Mouse (Mus musculus) monocyte, adult 2 months (primary cell): ENCODE data around the gene Tmtc4.

Experiments used
- DNase-seq, 2 experiments: peaks; one replicate each; pipeline ENCODE4 v3.0.0; 2022; ENCODE audit warnings: low spot score in 2 of 2, low read depth in 1 of 2

Gene Tmtc4

GRCm38 (mm10) chr14:122974854-122975570 lies 8.8 kb downstream of the Tmtc4 start:
- no peak for DNase-seq

DNA sequence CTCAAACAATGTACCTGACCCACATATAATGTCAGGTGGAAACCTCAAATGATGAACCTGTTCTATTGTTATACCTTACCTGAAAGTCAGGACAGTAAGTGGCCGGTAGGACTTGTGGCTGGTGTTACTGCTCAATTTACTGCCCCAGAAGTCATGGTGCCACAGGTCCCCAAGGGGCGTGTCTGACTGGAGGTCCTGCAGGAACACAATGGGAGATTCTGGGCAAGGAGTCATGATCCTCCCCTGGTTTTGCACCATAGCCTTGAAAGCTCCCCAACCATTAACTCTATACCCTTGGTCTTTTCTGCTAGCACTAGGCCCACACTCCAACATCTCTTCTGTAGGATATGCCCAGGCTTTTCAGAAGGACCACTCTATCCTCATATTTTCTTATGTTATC lies 10.7 kb downstream of the Tmtc4 start:
- no peak for DNase-seq

- DNase-seq, result no peak
Measured at GRCm38 (mm10) chr14:122968049-122968448, 15.8 kb downstream of the Tmtc4 start.

- DNase-seq, result no peak
Measured at GRCm38 (mm10) chr14:122957941-122958340, 25.9 kb downstream of the Tmtc4 start.

- no peak for DNase-seq
Measured at GRCm38 (mm10) chr14:122953331-122953730, 30.5 kb downstream of the Tmtc4 start.

GRCm38 (mm10) chr14:122952556-122952955 lies 31.3 kb downstream of the Tmtc4 start:
- no peak for DNase-seq

- DNase-seq, result no peak
Measured at GRCm38 (mm10) chr14:122951676-122952445, 32.0 kb downstream of the Tmtc4 start.

GRCm38 (mm10) chr14:122950915-122951314 lies 32.9 kb downstream of the Tmtc4 start:
- DNase-seq, result no peak

DNA sequence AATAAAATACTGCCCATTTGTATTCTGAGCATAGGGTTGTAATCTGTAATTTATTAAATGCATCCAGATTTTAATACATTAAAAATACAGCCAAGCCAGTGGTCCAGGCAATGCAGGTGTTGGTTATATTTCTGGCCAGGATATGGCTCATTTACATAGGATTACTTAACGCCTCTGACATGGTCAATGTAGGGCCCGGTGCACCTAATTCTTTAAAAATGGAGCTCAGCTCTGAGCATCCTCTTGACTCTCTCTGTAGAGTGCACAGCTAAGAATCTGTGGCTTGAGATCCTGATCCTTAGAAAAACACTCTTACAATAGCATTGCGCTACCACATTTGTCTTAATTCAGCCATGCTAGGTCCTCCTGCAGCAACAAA lies 40.4 kb downstream of the Tmtc4 start:
- DNase-seq, result no peak

- no peak for DNase-seq
Measured at GRCm38 (mm10) chr14:122942757-122943474, 40.9 kb downstream of the Tmtc4 start.

- DNase-seq, result no peak
Measured at GRCm38 (mm10) chr14:122936460-122936859, 47.4 kb downstream of the Tmtc4 start.

- DNase-seq, result no peak
Measured at GRCm38 (mm10) chr14:122920011-122920410, 63.8 kb downstream of the Tmtc4 start.

DNA sequence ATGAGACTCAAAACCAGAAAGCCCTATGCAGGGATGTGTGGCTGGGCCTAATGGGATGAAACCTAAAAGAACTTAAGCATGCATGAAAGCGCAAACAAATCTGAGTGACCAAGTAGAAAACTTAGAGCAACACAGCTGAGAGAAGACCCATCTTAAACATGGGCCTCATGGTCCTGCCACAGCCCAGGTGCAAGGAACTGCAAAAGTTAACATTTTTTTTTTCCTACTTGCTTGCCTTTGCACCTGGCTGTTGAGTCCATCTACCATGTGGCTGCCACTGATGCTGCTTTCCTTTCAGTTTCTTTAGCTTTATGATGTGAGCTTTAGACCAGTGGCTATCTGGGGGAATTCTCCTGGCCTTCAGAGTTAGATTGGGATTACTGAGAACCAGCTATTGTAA lies 66.2 kb downstream of the Tmtc4 start:
- no peak for DNase-seq

GRCm38 (mm10) chr14:122913657-122914056 lies 70.2 kb downstream of the Tmtc4 start, which contains the start of gene Ggact:
TSS of gene Ggact (minus strand) at chr14:122913757.
- DNase-seq, result no peak

DNA sequence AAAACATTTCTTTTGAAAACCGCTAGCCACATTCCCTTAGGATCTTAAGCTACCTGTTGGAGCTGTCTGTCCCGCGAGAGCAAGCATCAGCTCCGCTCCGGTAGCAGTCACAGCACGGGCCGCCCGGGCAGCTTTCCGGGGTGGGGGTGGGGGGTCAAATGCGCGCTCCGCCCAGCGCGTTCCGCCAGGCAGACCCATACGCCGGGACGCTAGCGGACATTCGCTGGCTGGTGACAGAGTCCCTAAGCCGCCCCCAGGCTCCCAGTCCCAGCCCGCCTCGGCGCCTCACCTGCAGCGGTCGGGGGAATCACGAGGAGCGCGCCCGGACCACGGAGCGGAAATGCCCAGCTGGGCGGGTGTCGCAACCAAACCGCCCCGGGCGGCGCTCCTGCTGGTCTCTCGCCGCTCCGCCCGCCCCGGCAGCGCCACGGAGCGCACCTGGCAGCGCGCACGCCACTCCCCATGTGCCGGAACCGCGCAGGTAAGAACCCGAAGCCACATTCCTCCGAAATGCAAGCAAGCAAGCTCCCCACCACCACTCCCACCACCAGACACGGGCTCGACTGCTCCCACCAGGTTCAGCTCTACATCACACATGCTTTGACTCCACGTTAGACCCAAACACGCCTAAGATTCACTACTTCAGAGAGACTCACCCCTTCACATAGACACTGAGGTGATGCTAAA lies 70.9 kb downstream of the Tmtc4 start:
- DNase-seq, result peak in 1 of 2 experiments; percentile 6

DNA sequence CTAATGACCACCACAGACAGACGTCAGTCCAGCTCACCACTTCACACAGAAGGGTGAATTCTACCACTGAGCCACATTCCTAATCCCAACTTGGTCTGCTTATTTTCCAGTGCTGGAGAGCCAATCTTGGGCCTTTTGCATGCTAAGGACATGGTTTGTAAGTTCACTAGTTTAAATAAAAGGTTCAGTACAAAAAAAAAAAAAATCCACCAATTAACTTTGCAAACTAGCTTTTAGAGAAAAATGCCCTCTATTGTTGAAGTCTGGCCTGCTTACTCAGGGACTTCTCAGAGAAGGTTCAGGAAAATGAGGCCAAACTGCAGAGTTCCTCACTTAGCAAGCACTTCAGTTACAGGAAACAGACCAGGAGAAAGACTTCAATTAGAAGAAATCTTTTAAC lies 71.7 kb downstream of the Tmtc4 start:
- no peak for DNase-seq

GRCm38 (mm10) chr14:122911265-122911664 lies 72.6 kb downstream of the Tmtc4 start:
- no peak for DNase-seq

DNA sequence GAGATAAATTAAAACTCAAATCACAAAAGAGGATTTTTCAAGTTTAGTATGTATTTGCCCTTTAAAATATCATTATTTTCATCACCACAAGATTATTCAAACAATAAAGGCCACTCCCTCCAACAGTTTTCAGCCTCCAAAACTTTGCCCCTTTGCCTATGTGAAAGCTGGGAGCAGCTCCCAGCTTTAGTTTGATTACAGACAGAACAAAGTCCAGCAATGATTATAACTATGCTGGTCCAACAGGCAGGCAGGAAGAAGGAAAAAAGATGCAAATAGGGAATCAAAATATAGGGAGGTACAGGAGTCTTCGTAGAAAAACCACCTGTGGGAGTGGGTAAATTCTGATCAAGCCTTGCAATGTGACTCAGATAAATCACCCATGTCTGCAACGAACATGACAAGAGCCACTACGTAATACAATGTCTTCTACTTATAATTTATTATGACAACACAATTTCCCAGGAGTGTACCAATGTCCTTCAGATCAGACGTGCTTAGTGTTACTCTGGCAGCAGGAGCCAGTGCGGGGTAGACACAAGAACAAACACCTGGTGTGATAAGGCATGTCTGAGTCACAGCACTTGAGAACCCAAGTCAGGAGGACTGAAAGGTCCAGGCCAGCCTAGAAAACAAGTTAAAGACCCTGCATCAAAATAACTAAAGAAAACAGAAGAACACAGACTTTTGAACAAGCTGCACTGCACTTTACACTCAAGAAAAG lies 74.3 kb downstream of the Tmtc4 start:
- no peak for DNase-seq

DNA sequence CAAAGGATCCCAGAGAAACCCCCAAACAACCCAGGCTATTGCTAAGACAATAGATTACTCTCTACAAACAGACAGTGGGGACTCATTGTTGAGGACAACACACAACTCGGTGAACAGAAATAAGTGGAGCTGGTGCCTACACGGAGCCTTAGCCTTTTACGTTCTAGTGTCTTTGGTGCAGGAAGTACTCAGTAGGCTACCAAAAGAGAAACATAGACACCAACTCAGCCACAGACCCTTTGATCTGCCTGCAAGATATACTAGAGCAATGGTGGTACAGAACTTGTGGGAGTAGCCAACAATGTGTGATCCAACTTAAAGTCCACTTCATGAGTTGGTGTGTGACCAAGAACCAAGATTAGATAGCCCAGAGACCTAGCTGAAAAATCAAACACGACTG lies 75.8 kb downstream of the Tmtc4 start:
- no peak for DNase-seq

- DNase-seq, result no peak
Measured at GRCm38 (mm10) chr14:122905007-122905406, 78.8 kb downstream of the Tmtc4 start.

DNA sequence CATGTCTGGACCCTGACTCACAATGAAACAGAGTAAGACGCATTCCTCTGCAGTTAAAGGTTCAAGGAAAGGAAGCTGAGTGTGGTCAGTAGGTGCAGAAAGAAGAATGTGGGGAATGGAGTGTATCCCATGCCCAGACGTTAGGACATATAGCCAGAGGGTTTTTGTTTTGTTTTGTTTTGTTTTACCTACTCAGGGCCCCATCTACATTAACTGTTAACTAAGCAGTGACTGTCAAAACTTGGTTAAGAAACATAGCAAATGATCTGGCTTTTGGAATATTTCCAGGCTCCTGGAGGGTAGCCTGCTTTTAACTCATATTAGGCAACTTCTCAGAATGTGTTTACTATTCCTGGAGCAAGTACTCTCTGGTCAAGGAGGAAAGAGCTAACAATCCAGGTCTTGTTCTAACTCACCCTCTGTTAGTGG lies 79.9 kb downstream of the Tmtc4 start:
- no peak for DNase-seq
